Mouse (Mus musculus) hindbrain, embryonic 12.5 days (tissue): ENCODE data around the gene Sft2d2. TPM values are rescaled to one million over a fixed set of nuclear protein-coding genes. Genes with fewer than 3 reads are reported as not detected.

Experiments used
- polyA plus RNA-seq: library from polyadenylated mRNA; unstranded; fragments of >200 nt; fragmentation: Nextera tagmentation; extraction: Ambion mirVana; gene quantifications from 2 replicates; pipeline ENCODE4 v1.2.1, GENCODE M21; 2016

The Sft2d2 gene
- polyA plus RNA-seq, 1 experiment from 2014 or later, result 14.4 TPM

Other genes starting within 250 kb of the Sft2d2 start
- not detected in 2 replicates for gene Tbx19, start 33.7 kb downstream of the Sft2d2 start, polyA plus RNA-seq
- gene Tiprl, start 42.6 kb upstream of the Sft2d2 start, polyA plus RNA-seq, result 110 and 116 TPM in 2 replicates
- 3.0 and 3.6 TPM in 2 replicates for gene Gpr161, start 101.4 kb upstream of the Sft2d2 start, polyA plus RNA-seq